Mouse (Mus musculus) forebrain, embryonic 16.5 days (tissue): ENCODE measurements around the gene Pih1d3. TPM values are rescaled to one million over a fixed set of nuclear protein-coding genes. Genes with fewer than 3 reads are reported as not detected.

Experiments used
- ATAC-seq: fragments of 200-750 bp; cut with Nextera tagmentation; 2 replicates; pipeline ENCODE4 v1.8.0; 2017; ENCODE audit warnings: mild to moderate bottlenecking, moderate library complexity
- H3K27ac ChIP-seq: fragments of 300-500 bp; sonication (generic); 2 replicates; pipeline ENCODE4 v1.5.1; 2014; ENCODE audit warnings: low read length, control low read depth
- H3K27me3 ChIP-seq: fragments of 300-500 bp; sonication (generic); replicated peaks from 2 replicates; pipeline ENCODE4 v1.6.1; 2014; ENCODE audit warnings: low read length; ENCODE audit not compliant: control insufficient read depth, insufficient read depth
- H3K36me3 ChIP-seq: fragments of 300-500 bp; sonication (generic); 2 replicates; pipeline ENCODE4 v1.6.1; 2014; ENCODE audit not compliant: control insufficient read depth, insufficient read depth
- H3K4me1 ChIP-seq: fragments of 300-500 bp; sonication (generic); replicated peaks from 2 replicates; pipeline ENCODE4 v1.6.1; 2014; ENCODE audit warnings: low read length; ENCODE audit not compliant: control insufficient read depth, insufficient read depth
- H3K4me2 ChIP-seq: fragments of 300-500 bp; sonication (generic); 2 replicates; pipeline ENCODE4 v1.6.1; 2014; ENCODE audit warnings: mild to moderate bottlenecking, low read length, control low read depth
- H3K4me3 ChIP-seq: fragments of 300-500 bp; sonication (generic); replicated peaks from 2 replicates; pipeline ENCODE4 v1.5.1; 2014; ENCODE audit warnings: mild to moderate bottlenecking, low read length, control low read depth
- H3K9ac ChIP-seq: fragments of 300-500 bp; sonication (generic); replicated peaks from 2 replicates; pipeline ENCODE4 v1.6.1; 2014; ENCODE audit warnings: low read depth, low read length, control low read depth
- H3K9me3 ChIP-seq: fragments of 300-500 bp; sonication (generic); 2 replicates; pipeline ENCODE4 v1.6.1; 2016; ENCODE audit warnings: low read length; ENCODE audit not compliant: control insufficient read depth
- WGBS: fragments of 180-500 bp; shearing (Covaris S2); extraction: QIAGEN DNeasy Blood & Tissue Kit; methylation state at CpG from one replicate; pipeline ENCODE4 v1.1.7; 2014; 5-methylcytosine and 5-hydroxymethylcytosine counted together
- polyA plus RNA-seq: library from polyadenylated mRNA; unstranded; fragments of >200 nt; fragmentation: Nextera tagmentation; extraction: Ambion mirVana; gene quantifications from 2 replicates; pipeline ENCODE4 v1.2.1, GENCODE M21; 2015

The Pih1d3 gene
- not detected in 2 replicates for polyA plus RNA-seq

DNA sequence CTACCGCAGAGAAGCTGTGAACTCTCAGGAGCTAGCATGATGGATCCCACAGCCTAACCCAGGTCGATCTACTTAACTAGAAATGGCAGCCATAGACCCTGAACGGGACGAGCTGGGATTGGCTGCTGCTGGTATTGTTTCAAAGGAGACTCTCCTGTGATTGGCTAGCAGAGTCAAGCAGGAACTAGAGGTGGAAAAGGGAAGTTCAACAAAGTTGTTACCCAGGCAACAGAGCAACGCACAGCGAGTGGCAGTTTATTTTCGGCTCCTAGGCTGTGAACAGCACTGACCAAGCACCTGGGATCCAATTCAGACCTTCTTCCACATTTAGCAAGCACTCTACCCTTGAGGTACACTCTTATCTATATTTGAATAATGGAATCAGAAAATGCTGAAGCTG is at the start of gene Pih1d3, which contains the start of gene 4931428L18Rik:
Gene Pih1d3, plus strand, starts transcription at position 275 of the 400 bp plus-strand sequence.
Gene 4931428L18Rik, minus strand, starts transcription at position 121 of the 400 bp plus-strand sequence.
- no peaks in the 10 kb centered on the region for H3K4me1 ChIP-seq
- no peaks in the 10 kb centered on the region for H3K27me3 ChIP-seq
- WGBS = 91% methylated on average over 7 of the region's 7 CpGs
- no peak within 1 kb of the TSS for H3K4me2 ChIP-seq
- no peaks in the 10 kb centered on the region for H3K9me3 ChIP-seq
- no peak within 1 kb of the TSS for H3K9ac ChIP-seq
- H3K4me3 ChIP-seq = no peak within 1 kb of the TSS
- no peak for ATAC-seq
- no peaks in the 10 kb centered on the region for H3K36me3 ChIP-seq
- no peak within 1 kb of the TSS for H3K27ac ChIP-seq

DNA sequence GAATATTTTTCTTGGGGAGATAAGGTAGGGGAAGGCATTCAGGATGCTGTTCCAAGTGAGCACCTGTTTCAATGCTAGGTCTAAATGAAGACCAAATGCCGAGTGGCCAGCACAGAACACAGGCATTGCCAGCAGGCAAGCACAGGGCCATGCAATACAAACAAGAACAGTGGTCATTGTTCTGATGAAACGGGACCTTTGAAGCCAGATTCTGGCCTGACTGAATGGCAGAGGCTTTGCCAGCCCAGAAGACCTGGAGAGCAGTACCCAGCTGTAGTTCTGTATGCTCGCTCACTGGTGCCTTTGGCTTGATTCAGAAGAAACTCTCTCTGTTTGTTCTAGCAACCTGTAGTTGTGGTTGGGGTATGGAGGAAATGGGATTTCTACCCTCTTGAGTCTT is 47.2 kb upstream of the Pih1d3 start:
- no peak overlapping the region for H3K27ac ChIP-seq
- no peaks in the 10 kb centered on the region for H3K9me3 ChIP-seq
- no peak overlapping the region for H3K4me2 ChIP-seq
- no peak overlapping the region for H3K9ac ChIP-seq
- H3K4me3 ChIP-seq = no peak overlapping the region
- H3K4me1 ChIP-seq = no peaks in the 10 kb centered on the region
- no peaks in the 10 kb centered on the region for H3K27me3 ChIP-seq
- no peak for ATAC-seq
- H3K36me3 ChIP-seq = no peaks in the 10 kb centered on the region
- whole genome bisulfite sequencing = 72% methylated on average over 3 of the region's 3 CpGs

DNA sequence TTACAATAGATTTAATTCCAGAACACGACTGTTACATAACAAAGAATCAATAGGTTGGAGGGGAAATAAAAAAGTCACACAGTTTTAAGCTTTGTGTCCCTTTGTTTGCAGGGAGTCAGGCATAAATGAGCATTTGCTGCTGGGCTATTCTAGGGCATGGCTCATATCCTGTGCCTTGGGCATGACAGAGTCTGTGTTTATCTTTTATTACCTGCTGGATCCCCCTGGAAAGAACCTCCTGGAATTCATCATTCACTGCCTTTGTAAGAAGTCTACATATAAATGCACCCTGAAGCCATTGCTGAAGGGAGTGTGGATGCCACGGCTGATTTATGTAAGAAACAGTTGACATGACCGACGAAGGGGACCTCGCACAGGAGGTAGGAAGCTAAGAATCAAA is 46.5 kb upstream of the Pih1d3 start, which contains the start of gene Lgsn:
Gene Lgsn, plus strand, starts transcription at position 301 of the 400 bp plus-strand sequence.
- Histone ChIP-seq H3K4me3 (no peak within 1 kb of the TSS), H3K9me3 (no peaks in the 10 kb centered on the region), H3K4me1 (no peaks in the 10 kb centered on the region), H3K9ac (no peak within 1 kb of the TSS), H3K27ac (no peak within 1 kb of the TSS), H3K36me3 (no peaks in the 10 kb centered on the region), H3K4me2 (no peak within 1 kb of the TSS), H3K27me3 (no peaks in the 10 kb centered on the region)
- 82% methylated on average over 5 of the region's 5 CpGs for WGBS
- no peak for ATAC-seq

DNA sequence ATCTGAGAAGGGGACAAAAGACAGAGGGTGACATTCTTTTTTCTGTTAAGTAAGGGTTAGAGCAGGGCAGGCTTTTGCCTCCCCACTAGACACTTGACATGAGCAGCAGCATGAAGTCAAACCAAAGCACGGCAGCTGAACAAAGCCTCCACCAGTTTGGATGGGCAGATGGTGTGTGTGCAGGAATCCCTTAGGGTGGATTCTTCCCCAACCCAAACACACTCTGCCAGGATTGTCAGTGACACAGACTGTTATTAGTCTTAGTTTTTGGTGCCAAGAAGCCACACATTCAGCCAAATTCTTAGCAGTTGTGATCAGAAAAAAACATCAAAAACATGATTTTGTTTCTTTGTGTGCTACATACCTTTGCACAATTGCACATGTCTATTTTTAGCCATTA is 44.4 kb upstream of the Pih1d3 start:
- 15% methylated on average over 1 of the region's 1 CpGs for WGBS
- Histone ChIP-seq H3K27ac (peak overlapping the region; percentile 58), H3K4me1 (no peaks in the 10 kb centered on the region)

DNA sequence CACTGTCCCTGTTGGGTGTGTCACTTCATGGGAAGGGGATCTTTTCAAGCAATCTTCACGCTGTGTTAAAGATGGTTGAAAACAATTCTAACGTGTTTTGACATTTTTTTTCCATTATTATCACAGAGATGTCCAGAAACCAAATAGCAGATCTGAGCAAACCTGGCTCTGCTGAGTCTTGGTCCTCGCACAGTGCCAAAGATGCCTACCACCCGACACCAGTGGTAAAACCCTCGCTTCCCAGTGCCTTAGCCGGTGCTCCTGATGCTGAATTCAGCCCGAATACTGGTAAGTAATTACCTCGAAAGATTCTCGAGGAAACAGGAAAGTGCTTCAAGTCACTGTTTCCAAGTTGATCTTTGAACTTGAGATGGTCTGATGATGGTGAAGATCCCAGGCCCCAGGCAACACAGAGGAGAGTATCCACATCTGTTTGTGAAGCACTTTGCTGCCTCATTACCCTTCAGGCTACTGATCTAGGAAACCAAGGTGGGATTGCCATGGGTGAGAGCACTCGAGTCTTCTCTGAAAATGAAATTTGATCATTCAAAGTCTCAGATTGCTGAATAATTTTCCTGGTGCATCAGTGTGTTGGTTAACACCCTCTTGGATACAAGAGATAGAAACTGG is 32.3 kb upstream of the Pih1d3 start:
- Histone ChIP-seq H3K27me3 (no peaks in the 10 kb centered on the region), H3K36me3 (no peaks in the 10 kb centered on the region), H3K9ac (no peak overlapping the region), H3K4me3 (no peak overlapping the region), H3K9me3 (no peaks in the 10 kb centered on the region), H3K27ac (no peak overlapping the region), H3K4me2 (no peak overlapping the region), H3K4me1 (no peaks in the 10 kb centered on the region)
- no peak for ATAC-seq
- 88% methylated on average over 10 of the region's 10 CpGs for WGBS

More for the DNA sequence above, 44.4 kb upstream of the Pih1d3 start:
- ATAC-seq = peak; percentile 90
- Histone ChIP-seq H3K4me3 (no peak overlapping the region), H3K9ac (no peak overlapping the region), H3K27me3 (no peaks in the 10 kb centered on the region), H3K36me3 (no peaks in the 10 kb centered on the region), H3K9me3 (no peaks in the 10 kb centered on the region), H3K4me2 (no peak overlapping the region)

DNA sequence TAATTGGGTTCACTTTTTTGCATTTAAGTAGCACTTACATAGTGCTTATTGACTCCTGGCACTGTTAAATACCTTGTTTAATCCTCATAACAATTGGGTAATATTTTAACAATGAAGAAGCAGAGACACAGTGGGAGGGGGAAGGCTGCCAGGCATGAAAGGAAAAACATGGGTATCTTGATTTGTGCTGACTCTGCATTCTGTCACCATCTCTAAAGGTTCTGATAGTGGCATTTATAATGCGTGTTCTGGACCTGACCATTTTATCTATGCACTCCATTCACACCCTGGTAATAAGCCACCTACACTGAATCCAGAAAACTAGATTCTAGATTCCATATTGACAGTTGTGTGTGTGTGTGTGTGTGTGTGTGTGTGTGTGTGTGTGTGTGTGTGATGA is 27.0 kb upstream of the Pih1d3 start:
- H3K4me1 ChIP-seq = no peaks in the 10 kb centered on the region
- no peak for ATAC-seq
- whole genome bisulfite sequencing = 86% methylated on average over 1 of the region's 1 CpGs
- H3K27ac ChIP-seq = no peak overlapping the region
- H3K9ac ChIP-seq = no peak overlapping the region
- H3K4me3 ChIP-seq = no peak overlapping the region
- H3K4me2 ChIP-seq = no peak overlapping the region
- H3K27me3 ChIP-seq = no peaks in the 10 kb centered on the region
- H3K9me3 ChIP-seq = no peaks in the 10 kb centered on the region
- no peaks in the 10 kb centered on the region for H3K36me3 ChIP-seq

DNA sequence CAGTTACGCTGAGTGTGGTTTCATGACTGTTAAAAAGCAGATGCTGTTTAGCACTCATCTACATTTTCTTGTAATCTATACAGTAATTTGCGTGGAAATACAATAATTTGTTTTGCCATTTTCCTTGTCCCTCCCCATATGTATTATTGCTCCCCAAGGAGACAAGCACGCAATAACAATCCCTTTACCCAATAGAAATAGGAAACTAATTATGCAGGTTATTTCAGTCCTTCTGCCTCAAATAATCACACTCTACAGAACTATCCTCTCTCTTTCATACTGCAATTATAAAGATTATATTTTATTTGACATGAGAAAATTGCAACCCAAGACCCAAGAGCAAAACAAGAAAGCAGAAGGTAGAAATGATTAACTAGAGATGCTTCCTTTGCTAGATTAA is 25.7 kb upstream of the Pih1d3 start:
- WGBS = 81% methylated on average over 3 of the region's 3 CpGs
- Histone ChIP-seq H3K9me3 (no peaks in the 10 kb centered on the region), H3K9ac (no peak overlapping the region), H3K27me3 (no peaks in the 10 kb centered on the region), H3K27ac (no peak overlapping the region), H3K4me2 (no peak overlapping the region), H3K4me3 (no peak overlapping the region), H3K36me3 (no peaks in the 10 kb centered on the region), H3K4me1 (no peaks in the 10 kb centered on the region)
- ATAC-seq = no peak

DNA sequence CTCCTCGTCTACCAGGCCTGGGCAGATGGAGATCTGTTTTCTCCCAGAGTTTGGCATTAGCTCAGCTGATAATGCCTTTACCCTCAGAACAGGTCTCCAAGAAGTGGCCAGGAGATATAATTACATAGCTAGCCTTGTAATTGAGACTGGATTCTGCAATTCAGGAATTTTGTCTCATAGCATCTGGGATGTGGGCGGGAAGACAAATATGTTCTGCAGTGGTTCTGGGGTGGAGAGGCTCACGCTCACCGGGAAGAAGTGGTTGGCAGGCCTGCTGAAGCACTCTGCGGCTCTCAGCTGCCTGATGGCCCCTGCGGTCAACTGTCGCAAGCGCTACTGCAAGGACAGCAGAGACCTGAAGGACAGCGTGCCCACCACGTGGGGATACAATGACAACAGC is 18.9 kb upstream of the Pih1d3 start:
- Histone ChIP-seq H3K9ac (no peak overlapping the region), H3K4me1 (peaks cover 4% of the 10 kb centered on the region; the same call in 1 of the 2 replicates), H3K27ac (no peak overlapping the region), H3K27me3 (no peaks in the 10 kb centered on the region), H3K4me2 (no peak overlapping the region), H3K9me3 (no peaks in the 10 kb centered on the region), H3K36me3 (no peaks in the 10 kb centered on the region), H3K4me3 (no peak overlapping the region)
- 94% methylated on average over 10 of the region's 10 CpGs for WGBS
- ATAC-seq = no peak

DNA sequence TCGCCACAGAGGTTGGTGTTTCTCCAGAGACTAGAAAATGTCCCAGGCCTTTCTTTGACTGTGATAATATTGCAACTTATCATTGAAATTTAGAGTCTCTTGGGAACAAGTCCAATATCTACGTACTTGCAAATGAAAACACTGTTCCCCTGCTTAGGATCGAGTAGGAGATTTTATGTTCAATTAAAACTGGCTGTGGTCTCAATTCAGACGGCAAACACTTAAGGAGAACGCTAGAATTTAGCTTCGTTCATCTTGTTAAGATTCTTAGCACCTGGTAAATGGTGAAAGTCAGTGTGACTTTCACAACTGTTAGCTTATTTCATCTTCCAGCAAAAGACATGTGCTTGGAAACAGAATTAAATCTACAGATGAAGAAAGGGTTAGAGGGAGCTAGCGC is 17.3 kb upstream of the Pih1d3 start:
- no peak overlapping the region for H3K9ac ChIP-seq
- no peaks in the 10 kb centered on the region for H3K27me3 ChIP-seq
- peaks cover 4% of the 10 kb centered on the region; the same call in 1 of the 2 replicates for H3K4me1 ChIP-seq
- peak overlapping the region; percentile 58 for H3K27ac ChIP-seq
- ATAC-seq = peak; percentile 68
- H3K36me3 ChIP-seq = no peaks in the 10 kb centered on the region
- WGBS = 41% methylated on average over 7 of the region's 7 CpGs
- no peak overlapping the region for H3K4me3 ChIP-seq
- H3K9me3 ChIP-seq = no peaks in the 10 kb centered on the region
- no peak overlapping the region for H3K4me2 ChIP-seq
